Mouse (Mus musculus): ENCODE measurements around the gene E430018J23Rik. TPM values are rescaled to one million over a fixed set of nuclear protein-coding genes. Genes with fewer than 3 reads are reported as not detected.
"Not testable (repeated sequence)": the region's sequence is repeated elsewhere in the genome, so short reads cannot be mapped to it uniquely, and the experiment has no call there.

E430018J23Rik gene
- polyA plus RNA-seq, 1 experiment from 2014 or later: 4.9 TPM

GRCm38 (mm10) chr7:127421388-127422191 lies 28.2 kb upstream of the E430018J23Rik start, which contains the start of gene Zfp688:
Gene Zfp688 (minus strand): TSS chr7:127422068.
- peak; percentile 97 for ATAC-seq (ENCODE audit: insufficient read depth)
- H3K9ac ChIP-seq: peak within 1 kb of the TSS; percentile 85
- H3K9me3 ChIP-seq (ENCODE audit: low read depth, low read length): no peaks in the 10 kb centered on the region
- peaks cover 9% of the 10 kb centered on the region; the same call in 1 of the 2 replicates for H3K36me3 ChIP-seq (ENCODE audit: insufficient read depth)
- WGBS: 1% methylated on average over 48 of the region's 48 CpGs
- H3K4me2 ChIP-seq: peak within 1 kb of the TSS; percentile 97
- peak within 1 kb of the TSS; percentile 75 for H3K4me3 ChIP-seq (ENCODE audit: low read depth, low read length)
- TF ChIP-seq CTCF (IDR thresholded peaks at IDR 0.05; ENCODE audit: low read depth): peak; percentile 36
- H3K27me3 ChIP-seq (ENCODE audit: insufficient read depth, low read length): peaks cover 12% of the 10 kb centered on the region; the same call in 1 of the 2 replicates
- DNase-seq: peak; percentile 98
- peak within 1 kb of the TSS; percentile 52; the same call in 1 of the 2 replicates for H3K27ac ChIP-seq (ENCODE audit: low read depth)
- no peaks in the 10 kb centered on the region for H3K4me1 ChIP-seq (ENCODE audit: insufficient read depth)

GRCm38 (mm10) chr7:127411418-127411817 lies 18.0 kb upstream of the E430018J23Rik start:
- ATAC-seq (ENCODE audit: insufficient read depth) (no peak), DNase-seq (no peak)
- 77% methylated on average over 2 of the region's 2 CpGs for WGBS
- no peak overlapping the region for H3K4me3 ChIP-seq (ENCODE audit: low read depth, low read length)
- no peak overlapping the region for H3K27ac ChIP-seq (ENCODE audit: low read depth)
- no peaks in the 10 kb centered on the region for H3K27me3 ChIP-seq (ENCODE audit: insufficient read depth, low read length)
- no peak for TF ChIP-seq CTCF (IDR thresholded peaks at IDR 0.05; ENCODE audit: low read depth)
- H3K4me2 ChIP-seq: no peak overlapping the region
- no peaks in the 10 kb centered on the region for H3K4me1 ChIP-seq (ENCODE audit: insufficient read depth)
- H3K9ac ChIP-seq: no peak overlapping the region
- H3K36me3 ChIP-seq (ENCODE audit: insufficient read depth): no peaks in the 10 kb centered on the region
- H3K9me3 ChIP-seq (ENCODE audit: low read depth, low read length): no peaks in the 10 kb centered on the region

GRCm38 (mm10) chr7:127406002-127406987 lies 12.9 kb upstream of the E430018J23Rik start, which contains the start of gene Zfp764:
Gene Zfp764 (minus strand): TSS chr7:127406822.
- H3K4me3 ChIP-seq (ENCODE audit: low read depth, low read length): peak within 1 kb of the TSS; percentile 54
- TF ChIP-seq CTCF (IDR thresholded peaks at IDR 0.05; ENCODE audit: low read depth): peak; percentile 83
- not testable (repeated sequence) for H3K9me3 ChIP-seq (ENCODE audit: low read depth, low read length); H3K27me3 ChIP-seq (ENCODE audit: insufficient read depth, low read length); H3K4me1 ChIP-seq (ENCODE audit: insufficient read depth); H3K36me3 ChIP-seq (ENCODE audit: insufficient read depth)
- H3K9ac ChIP-seq: peak within 1 kb of the TSS; percentile 77
- ATAC-seq (ENCODE audit: insufficient read depth) (peak; percentile 92), DNase-seq (peak; percentile 95)
- peak within 1 kb of the TSS; percentile 75; the same call in 1 of the 2 replicates for H3K27ac ChIP-seq (ENCODE audit: low read depth)
- WGBS: 4% methylated on average over 40 of the region's 40 CpGs
- peak within 1 kb of the TSS; percentile 88 for H3K4me2 ChIP-seq

- not testable (repeated sequence) for DNase-seq; H3K4me1 ChIP-seq (ENCODE audit: insufficient read depth); H3K27me3 ChIP-seq (ENCODE audit: insufficient read depth, low read length); H3K9ac ChIP-seq; H3K27ac ChIP-seq (ENCODE audit: low read depth); ATAC-seq (ENCODE audit: insufficient read depth); H3K9me3 ChIP-seq (ENCODE audit: low read depth, low read length); H3K4me3 ChIP-seq (ENCODE audit: low read depth, low read length); H3K36me3 ChIP-seq (ENCODE audit: insufficient read depth); H3K4me2 ChIP-seq
- 96% methylated on average over 6 of the region's 6 CpGs for WGBS
Observed at GRCm38 (mm10) chr7:127404101-127404500, 10.7 kb upstream of the E430018J23Rik start.

- no peak for DNase-seq
- TF ChIP-seq CTCF (IDR thresholded peaks at IDR 0.05; ENCODE audit: low read depth): no peak
Observed at GRCm38 (mm10) chr7:127402980-127403379, 9.6 kb upstream of the E430018J23Rik start.

GRCm38 (mm10) chr7:127400355-127400754 lies 6.9 kb upstream of the E430018J23Rik start:
- DNase-seq (no peak), ATAC-seq (ENCODE audit: insufficient read depth) (no peak)
- no peaks in the 10 kb centered on the region for H3K9me3 ChIP-seq (ENCODE audit: low read depth, low read length)
- H3K27ac ChIP-seq (ENCODE audit: low read depth): no peak overlapping the region
- no peak overlapping the region for H3K4me3 ChIP-seq (ENCODE audit: low read depth, low read length)
- TF ChIP-seq CTCF (IDR thresholded peaks at IDR 0.05; ENCODE audit: low read depth): no peak
- no peaks in the 10 kb centered on the region for H3K4me1 ChIP-seq (ENCODE audit: insufficient read depth)
- H3K4me2 ChIP-seq: no peak overlapping the region
- H3K36me3 ChIP-seq (ENCODE audit: insufficient read depth): peaks cover 5% of the 10 kb centered on the region; the same call in 1 of the 2 replicates
- 63% methylated on average over 3 of the region's 3 CpGs for WGBS
- no peak overlapping the region for H3K9ac ChIP-seq
- H3K27me3 ChIP-seq (ENCODE audit: insufficient read depth, low read length): no peaks in the 10 kb centered on the region

More at GRCm38 (mm10) chr7:127402980-127403379, 9.6 kb upstream of the E430018J23Rik start:
- no peaks in the 10 kb centered on the region for H3K4me1 ChIP-seq (ENCODE audit: insufficient read depth)
- no peak overlapping the region for H3K4me2 ChIP-seq
- no peak for ATAC-seq (ENCODE audit: insufficient read depth)
- WGBS: 41% methylated on average over 2 of the region's 2 CpGs
- no peak overlapping the region for H3K4me3 ChIP-seq (ENCODE audit: low read depth, low read length)
- no peak overlapping the region for H3K27ac ChIP-seq (ENCODE audit: low read depth)
- no peaks in the 10 kb centered on the region for H3K27me3 ChIP-seq (ENCODE audit: insufficient read depth, low read length)
- H3K9me3 ChIP-seq (ENCODE audit: low read depth, low read length): no peaks in the 10 kb centered on the region
- peaks cover 5% of the 10 kb centered on the region; the same call in 1 of the 2 replicates for H3K36me3 ChIP-seq (ENCODE audit: insufficient read depth)
- H3K9ac ChIP-seq: no peak overlapping the region

Data from lung, embryonic 14.5 days (tissue).